Mouse (Mus musculus) colon, adult 2 months (tissue): ENCODE results near the gene Olfr721-ps1. TPM values are rescaled to one million over a fixed set of nuclear protein-coding genes. Genes with fewer than 3 reads are reported as not detected.

ENCODE experiments used
- polyA plus RNA-seq: library from polyadenylated mRNA; depleted of rRNA; stranded (reverse); fragments of >200 nt; gene quantifications from 2 replicates; pipeline ENCODE4 v1.2.3, GENCODE M21; 2012; rRNA removed

The Olfr721-ps1 gene
- polyA plus RNA-seq: not detected in 2 replicates

DNA sequence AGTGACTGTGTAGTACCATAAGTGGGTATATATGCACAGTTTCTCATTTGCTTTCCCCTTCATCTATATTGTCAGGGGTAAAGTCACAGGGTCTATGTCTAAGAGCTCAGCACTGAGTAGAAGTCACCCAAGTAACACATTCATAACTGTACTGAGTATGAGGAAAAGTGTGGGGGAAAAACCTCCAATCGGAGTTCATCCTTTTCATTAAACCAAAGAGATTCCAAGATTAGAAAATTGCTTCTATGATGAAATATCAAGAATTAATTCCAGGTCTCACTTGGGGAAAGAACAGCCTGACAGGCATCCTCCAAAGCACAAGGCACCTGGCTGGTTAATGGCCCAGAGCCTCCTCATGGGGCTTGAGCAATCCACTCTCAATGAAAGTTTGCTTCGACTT, at the start of gene Olfr721-ps1:
TSS of gene Olfr721-ps1 (plus strand) at position 301 of the 400 bp plus-strand sequence.

Other genes starting within 250 kb of the Olfr721-ps1 start
- not detected in 2 replicates for gene Olfr720, start 214.5 kb upstream of the Olfr721-ps1 start, polyA plus RNA-seq
- not detected in 2 replicates for gene Olfr31, start 78.5 kb upstream of the Olfr721-ps1 start, polyA plus RNA-seq
- gene Il3ra, start 55.0 kb upstream of the Olfr721-ps1 start, polyA plus RNA-seq: 23.9 and 39.4 TPM in 2 replicates